Mouse (Mus musculus) liver, embryonic 14.5 days (tissue): ENCODE measurements around the gene Gm4312.
"Not testable (repeated sequence)": the region's sequence is repeated elsewhere in the genome, so short reads cannot be mapped to it uniquely, and the experiment has no call there.

Source experiments
- CTCF ChIP-seq: IDR thresholded peaks from 2 replicates; pipeline ENCODE4 v1.5.1; 2016; ENCODE audit warnings: antibody characterized with exemption, low read depth, control low read depth
- EP300 ChIP-seq: IDR thresholded peaks from 2 replicates; pipeline ENCODE4 v1.6.1; 2016; ENCODE audit warnings: antibody characterized with exemption, low read depth

DNA sequence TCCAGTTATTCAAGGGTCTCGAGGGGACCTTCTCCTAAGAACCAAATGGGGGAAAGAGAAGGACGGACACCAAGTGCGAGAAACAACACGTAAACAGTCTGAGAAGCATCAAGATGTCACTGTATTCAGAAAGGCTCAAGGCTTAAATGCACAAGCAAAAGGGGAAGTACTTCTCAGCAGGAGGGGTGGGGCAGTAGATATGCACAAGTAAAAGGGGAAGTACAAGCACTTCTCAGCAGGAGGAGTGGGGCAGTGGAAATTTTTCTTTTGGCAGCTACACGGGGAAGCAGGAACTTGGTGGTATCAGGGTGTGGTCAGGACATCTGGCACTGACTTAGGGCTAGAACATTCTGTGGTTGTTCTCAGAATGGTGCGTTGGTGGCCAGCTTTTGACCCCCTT lies 19.9 kb upstream of the Gm4312 start:
- not testable (repeated sequence) for TF ChIP-seq CTCF, EP300
